Mouse (Mus musculus) limb, embryonic 14.5 days (tissue): ENCODE measurements at regions not wholly inside any gene's neighbourhood (a gene's known extent, or its start where the extent isn't known, plus 50 kb on each side); places are given as distances from the start of the nearest gene placed in this dataset.
A peak's percentile ranks its signal among the peaks of the same experiment; 100 is the strongest.

Experiments
- ATAC-seq: fragments of 200-750 bp; cut with Nextera tagmentation; 2 replicates; pipeline ENCODE4 v1.8.0; 2017; ENCODE audit warnings: low read depth, moderate number of reproducible peaks, moderate TSS enrichment; ENCODE audit not compliant: low FRiP score
- DNase-seq: peaks from one replicate; pipeline ENCODE4 v3.0.0-alpha.2; 2015; ENCODE audit warnings: low spot score
- H3K27ac ChIP-seq: fragments of 300-500 bp; sonication (generic); replicated peaks from 2 replicates; pipeline ENCODE4 v1.5.1; 2014; ENCODE audit warnings: low read depth, mild to moderate bottlenecking, low read length, moderate library complexity, mixed read lengths
- H3K27me3 ChIP-seq: fragments of 300-500 bp; sonication (generic); 2 replicates; pipeline ENCODE4 v1.6.1; 2014; ENCODE audit warnings: low read length, mixed read lengths; ENCODE audit not compliant: control insufficient read depth, insufficient read depth
- H3K36me3 ChIP-seq: fragments of 300-500 bp; sonication (generic); 2 replicates; pipeline ENCODE4 v1.6.1; 2014; ENCODE audit warnings: mild to moderate bottlenecking, low read length, moderate library complexity, mixed read lengths; ENCODE audit not compliant: control insufficient read depth, insufficient read depth
- H3K4me1 ChIP-seq: fragments of 300-500 bp; sonication (generic); 2 replicates; pipeline ENCODE4 v1.6.1; 2014; ENCODE audit warnings: antibody characterized with exemption, low read length, mixed read lengths; ENCODE audit not compliant: control insufficient read depth, insufficient read depth
- H3K4me2 ChIP-seq: fragments of 300-500 bp; sonication (generic); replicated peaks from 2 replicates; pipeline ENCODE4 v1.6.1; 2014; ENCODE audit warnings: low read depth, mild to moderate bottlenecking, low read length, moderate library complexity; ENCODE audit not compliant: severe bottlenecking
- H3K4me3 ChIP-seq: fragments of 300-500 bp; sonication (generic); replicated peaks from 2 replicates; pipeline ENCODE4 v1.5.1; 2014; ENCODE audit warnings: low read length
- H3K9ac ChIP-seq: fragments of 300-500 bp; sonication (generic); 2 replicates; pipeline ENCODE4 v1.6.1; 2014; ENCODE audit warnings: mild to moderate bottlenecking, low read depth, low read length, moderate library complexity; ENCODE audit not compliant: severe bottlenecking
- H3K9me3 ChIP-seq: fragments of 300-500 bp; sonication (generic); 2 replicates; pipeline ENCODE4 v1.6.1; 2016; ENCODE audit warnings: low read length; ENCODE audit not compliant: control insufficient read depth
- POLR2A ChIP-seq: fragments of 200-500 bp; IDR thresholded peaks from 2 replicates; pipeline ENCODE4 v1.8.0; 2012; ENCODE audit warnings: inconsistent platforms, mild to moderate bottlenecking, moderate library complexity, borderline replicate concordance; ENCODE audit not compliant: insufficient read depth, insufficient read length; ENCODE audit errors: extremely low read depth
- WGBS: fragments of 180-500 bp; shearing (Covaris S2); extraction: QIAGEN DNeasy Blood & Tissue Kit; methylation state at CpG from one replicate; pipeline ENCODE4 v1.1.7; 2014; 5-methylcytosine and 5-hydroxymethylcytosine counted together

GRCm38 (mm10) chr14:106491389-106491788 lies 385.4 kb downstream of the Trim52 start:
- no peak overlapping the region for H3K4me2 ChIP-seq
- no peak overlapping the region for H3K4me3 ChIP-seq
- no peaks in the 10 kb centered on the region for H3K9me3 ChIP-seq
- H3K36me3 ChIP-seq, result no peaks in the 10 kb centered on the region
- ATAC-seq (no peak), DNase-seq (no peak)
- TF ChIP-seq POLR2A, result no peak
- H3K9ac ChIP-seq, result no peak overlapping the region
- H3K4me1 ChIP-seq, result no peaks in the 10 kb centered on the region
- no peaks in the 10 kb centered on the region for H3K27me3 ChIP-seq
- no peak overlapping the region for H3K27ac ChIP-seq
- whole genome bisulfite sequencing, result 48% methylated on average over 4 of the region's 4 CpGs

- Histone ChIP-seq H3K9ac (no peak overlapping the region), H3K9me3 (no peaks in the 10 kb centered on the region), H3K4me2 (no peak overlapping the region), H3K4me3 (no peak overlapping the region), H3K36me3 (no peaks in the 10 kb centered on the region), H3K27ac (no peak overlapping the region), H3K27me3 (no peaks in the 10 kb centered on the region), H3K4me1 (no peaks in the 10 kb centered on the region)
- peak; percentile 93 for DNase-seq
- 40% methylated on average over 19 of the region's 19 CpGs for WGBS
- ATAC-seq, result peak; percentile 57; the same call in 1 of the 2 replicates
- no peak for TF ChIP-seq POLR2A
These were observed 394.5 kb downstream of the Trim52 start for GRCm38 (mm10) chr14:106500344-106501135.

- DNase-seq (no peak), ATAC-seq (no peak)
- Histone ChIP-seq H3K4me2 (no peak overlapping the region), H3K9ac (no peak overlapping the region), H3K27me3 (no peaks in the 10 kb centered on the region), H3K4me3 (no peak overlapping the region), H3K36me3 (no peaks in the 10 kb centered on the region), H3K27ac (no peak overlapping the region), H3K4me1 (no peaks in the 10 kb centered on the region), H3K9me3 (no peaks in the 10 kb centered on the region)
- no peak for TF ChIP-seq POLR2A
- WGBS, result 70% methylated on average over 4 of the region's 4 CpGs
These were observed 400.9 kb downstream of the Trim52 start for GRCm38 (mm10) chr14:106506921-106507320.

GRCm38 (mm10) chr14:106518552-106519358 lies 412.8 kb downstream of the Trim52 start:
- Histone ChIP-seq H3K4me3 (no peak overlapping the region), H3K36me3 (no peaks in the 10 kb centered on the region), H3K4me1 (no peaks in the 10 kb centered on the region), H3K4me2 (no peak overlapping the region), H3K9me3 (no peaks in the 10 kb centered on the region), H3K27ac (no peak overlapping the region), H3K9ac (no peak overlapping the region), H3K27me3 (no peaks in the 10 kb centered on the region)
- no peak for TF ChIP-seq POLR2A
- WGBS, result 77% methylated on average over 12 of the region's 12 CpGs
- DNase-seq (peak; percentile 14), ATAC-seq (no peak)

DNA sequence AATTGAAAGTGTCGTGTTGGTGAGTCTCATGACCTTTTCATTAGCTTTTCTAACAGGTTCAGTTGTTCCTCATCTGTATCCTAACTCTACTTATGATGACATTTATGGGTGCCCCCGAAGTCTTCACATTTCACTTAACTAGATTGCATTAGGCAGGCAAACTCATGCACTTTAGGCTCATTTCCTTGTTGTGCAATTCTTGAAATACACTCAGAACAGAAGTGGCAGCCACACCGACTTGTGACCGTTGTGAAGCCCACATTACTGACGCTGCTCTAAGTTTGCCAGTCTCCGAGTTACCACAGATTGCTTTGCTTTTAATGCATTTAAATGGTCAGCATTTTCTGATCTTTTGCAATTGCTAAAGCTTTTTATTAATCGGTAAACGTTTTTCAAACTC lies 414.8 kb downstream of the Trim52 start:
- Histone ChIP-seq H3K4me2 (no peak overlapping the region), H3K9ac (no peak overlapping the region), H3K27me3 (no peaks in the 10 kb centered on the region), H3K4me3 (no peak overlapping the region), H3K4me1 (no peaks in the 10 kb centered on the region), H3K36me3 (no peaks in the 10 kb centered on the region), H3K27ac (no peak overlapping the region), H3K9me3 (no peaks in the 10 kb centered on the region)
- 53% methylated on average over 8 of the region's 8 CpGs for WGBS
- TF ChIP-seq POLR2A, result no peak
- DNase-seq, result no peak
- ATAC-seq, result no peak
